Mouse (Mus musculus): ENCODE data around the gene Casp6. TPM values are rescaled to one million over a fixed set of nuclear protein-coding genes. Genes with fewer than 3 reads are reported as not detected.

Casp6 gene
- polyA plus RNA-seq, 1 experiment from 2014 or later: 25.0 TPM

DNA sequence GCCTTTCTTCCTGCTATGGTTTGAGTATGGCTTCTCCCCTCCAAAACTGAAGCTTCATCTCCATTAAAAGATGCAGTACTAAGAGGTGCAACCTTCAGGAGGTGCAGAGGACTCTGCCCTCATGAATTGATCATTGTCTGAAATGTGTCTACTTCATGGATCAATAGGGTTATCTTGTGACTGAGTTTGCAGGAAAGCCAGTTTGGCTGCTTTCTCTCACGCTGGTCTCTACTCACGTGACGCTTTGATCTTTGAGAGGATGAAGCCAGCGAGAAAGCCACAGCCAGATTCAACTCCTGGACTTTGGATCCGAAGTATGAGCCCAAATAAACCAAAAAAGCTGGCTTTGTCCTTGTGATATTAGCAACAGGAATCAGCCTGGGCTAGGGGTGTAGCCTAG lies 14.8 kb upstream of the Casp6 start:
- ATAC-seq (ENCODE audit: low FRiP score) (no peak), DNase-seq (ENCODE audit: low spot score) (no peak)
- no peak overlapping the region for H3K27ac ChIP-seq
- H3K4me2 ChIP-seq (replicated peaks): no peak overlapping the region
- 91% methylated on average over 5 of the region's 5 CpGs for WGBS
- H3K4me1 ChIP-seq (replicated peaks; ENCODE audit: control insufficient read depth, insufficient read depth, low read length): no peaks in the 10 kb centered on the region
- H3K9ac ChIP-seq: no peak overlapping the region
- peaks cover 14% of the 10 kb centered on the region; the same call in 1 of the 2 replicates for H3K36me3 ChIP-seq (replicated peaks; ENCODE audit: control insufficient read depth, insufficient read depth)
- H3K4me3 ChIP-seq (replicated peaks; ENCODE audit: low read length): no peak overlapping the region
- H3K27me3 ChIP-seq (ENCODE audit: control insufficient read depth, insufficient read depth, low read length): no peaks in the 10 kb centered on the region
- no peaks in the 10 kb centered on the region for H3K9me3 ChIP-seq (ENCODE audit: control insufficient read depth, low read length)

DNA sequence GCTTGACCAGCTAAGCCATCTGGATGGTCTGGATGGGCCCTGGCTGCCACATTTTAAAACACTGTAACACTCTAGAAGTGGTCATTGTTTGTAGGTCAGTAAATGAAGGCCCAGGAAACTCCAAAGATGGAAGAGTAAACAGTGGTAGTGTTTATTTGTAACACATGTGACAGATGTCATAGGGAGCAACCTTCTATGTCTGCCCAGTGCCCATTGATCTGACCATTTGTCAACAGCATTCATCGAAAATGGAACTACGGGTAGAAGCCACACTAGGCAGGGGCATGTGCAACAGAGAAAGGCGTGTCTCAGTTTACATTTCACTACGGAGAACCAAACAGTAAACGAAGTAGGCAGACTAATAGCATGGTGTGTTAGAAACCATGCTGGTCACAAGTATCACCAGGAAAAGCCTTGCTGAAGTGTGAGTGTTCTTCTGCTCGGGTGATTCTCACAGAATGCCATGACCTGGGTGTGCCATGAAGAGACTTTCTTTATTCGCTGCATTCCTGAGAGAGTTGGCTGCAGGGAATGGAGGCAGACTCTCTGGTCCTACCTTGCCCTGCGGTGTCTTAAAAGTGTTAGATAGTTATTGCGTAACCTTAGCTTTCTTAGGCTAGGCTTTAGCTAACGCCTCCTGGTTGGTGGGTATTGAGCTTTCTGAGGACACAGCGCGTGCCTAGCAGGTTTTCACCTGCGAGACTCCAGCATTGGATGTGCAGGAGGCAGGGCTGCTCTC lies 13.3 kb upstream of the Casp6 start:
- DNase-seq (ENCODE audit: low spot score) (no peak), ATAC-seq (ENCODE audit: low FRiP score) (no peak)
- no peak overlapping the region for H3K9ac ChIP-seq
- no peaks in the 10 kb centered on the region for H3K9me3 ChIP-seq (ENCODE audit: control insufficient read depth, low read length)
- no peaks in the 10 kb centered on the region for H3K27me3 ChIP-seq (ENCODE audit: control insufficient read depth, insufficient read depth, low read length)
- peaks cover 26% of the 10 kb centered on the region for H3K36me3 ChIP-seq (replicated peaks; ENCODE audit: control insufficient read depth, insufficient read depth)
- no peak overlapping the region for H3K4me2 ChIP-seq (replicated peaks)
- no peak overlapping the region for H3K4me3 ChIP-seq (replicated peaks; ENCODE audit: low read length)
- no peaks in the 10 kb centered on the region for H3K4me1 ChIP-seq (replicated peaks; ENCODE audit: control insufficient read depth, insufficient read depth, low read length)
- H3K27ac ChIP-seq: no peak overlapping the region
- WGBS: 92% methylated on average over 13 of the region's 13 CpGs

DNA sequence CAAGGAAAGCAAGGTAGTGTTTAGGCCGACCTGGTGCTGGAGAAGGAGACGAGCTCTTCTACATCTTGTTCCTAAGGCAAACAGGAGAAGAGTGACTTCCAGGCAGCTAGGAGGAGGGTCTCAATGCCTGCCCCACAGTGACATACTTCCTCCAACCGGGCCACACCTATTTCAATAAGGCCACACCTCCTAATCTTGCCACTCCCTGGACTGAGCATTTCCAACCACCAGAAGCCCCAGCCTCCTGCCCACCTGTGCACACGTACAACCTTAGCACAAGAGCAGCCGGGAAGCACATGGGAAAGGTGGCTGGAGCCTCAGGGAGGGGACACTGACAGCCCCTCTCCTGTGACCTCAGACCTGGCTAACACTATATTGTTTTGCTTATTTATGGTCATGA lies 9.2 kb upstream of the Casp6 start:
- no peak overlapping the region for H3K4me2 ChIP-seq (replicated peaks)
- H3K4me3 ChIP-seq (replicated peaks; ENCODE audit: low read length): no peak overlapping the region
- WGBS: 93% methylated on average over 5 of the region's 5 CpGs
- H3K9ac ChIP-seq: no peak overlapping the region
- DNase-seq (ENCODE audit: low spot score): no peak
- peaks cover 40% of the 10 kb centered on the region for H3K36me3 ChIP-seq (replicated peaks; ENCODE audit: control insufficient read depth, insufficient read depth)
- no peaks in the 10 kb centered on the region for H3K27me3 ChIP-seq (ENCODE audit: control insufficient read depth, insufficient read depth, low read length)
- H3K27ac ChIP-seq: no peak overlapping the region
- no peaks in the 10 kb centered on the region for H3K9me3 ChIP-seq (ENCODE audit: control insufficient read depth, low read length)
- no peaks in the 10 kb centered on the region for H3K4me1 ChIP-seq (replicated peaks; ENCODE audit: control insufficient read depth, insufficient read depth, low read length)
- ATAC-seq (ENCODE audit: low FRiP score): no peak

DNA sequence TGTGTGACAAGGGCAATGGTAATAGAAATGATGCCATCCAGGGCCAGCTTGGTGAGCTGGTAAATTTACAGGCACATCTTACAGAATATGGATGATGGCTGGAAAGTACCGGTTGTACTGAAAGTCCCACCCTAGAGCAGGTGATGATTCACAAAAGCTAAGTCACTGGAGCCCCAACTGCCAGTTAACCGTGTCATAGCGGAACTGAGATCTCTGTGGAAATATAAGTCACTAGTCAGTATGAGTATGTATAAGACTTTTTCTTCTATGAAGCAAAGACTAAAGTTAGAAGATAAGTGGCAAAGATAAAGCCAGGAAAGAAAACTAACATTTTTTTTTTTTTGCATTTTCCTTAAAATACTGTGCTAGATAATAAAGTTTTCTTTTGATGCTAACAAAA lies 8.1 kb upstream of the Casp6 start:
- Histone ChIP-seq H3K4me2 (replicated peaks) (no peak overlapping the region), H3K9me3 (ENCODE audit: control insufficient read depth, low read length) (no peaks in the 10 kb centered on the region), H3K27ac (no peak overlapping the region), H3K9ac (no peak overlapping the region), H3K36me3 (replicated peaks; ENCODE audit: control insufficient read depth, insufficient read depth) (peaks cover 40% of the 10 kb centered on the region), H3K27me3 (ENCODE audit: control insufficient read depth, insufficient read depth, low read length) (no peaks in the 10 kb centered on the region), H3K4me1 (replicated peaks; ENCODE audit: control insufficient read depth, insufficient read depth, low read length) (no peaks in the 10 kb centered on the region), H3K4me3 (replicated peaks; ENCODE audit: low read length) (no peak overlapping the region)
- ATAC-seq (ENCODE audit: low FRiP score) (no peak), DNase-seq (ENCODE audit: low spot score) (no peak)
- over 99% methylated on average over 3 of the region's 3 CpGs for WGBS

DNA sequence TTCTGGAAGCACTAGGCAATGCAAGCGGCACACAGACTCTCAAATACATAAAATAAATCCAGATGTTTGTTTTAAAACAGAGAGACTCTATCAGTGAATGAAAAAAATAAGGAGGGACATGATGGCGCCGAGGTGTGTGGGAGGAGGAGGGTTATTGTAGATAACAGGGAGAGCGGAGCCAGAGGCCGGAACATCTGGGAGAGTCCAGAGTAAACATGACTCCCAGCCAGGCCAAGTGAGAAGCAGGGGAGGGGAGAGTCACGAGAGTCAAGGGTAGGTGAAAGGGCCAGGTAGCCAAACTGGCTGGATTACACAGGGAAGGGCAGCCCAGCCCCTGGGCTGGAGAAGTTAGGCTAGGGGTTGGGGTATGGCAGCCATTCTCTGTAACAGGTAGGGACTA lies 4.6 kb upstream of the Casp6 start:
- Histone ChIP-seq H3K27me3 (ENCODE audit: control insufficient read depth, insufficient read depth, low read length) (no peaks in the 10 kb centered on the region), H3K4me1 (replicated peaks; ENCODE audit: control insufficient read depth, insufficient read depth, low read length) (peaks cover 2% of the 10 kb centered on the region; the same call in 1 of the 2 replicates), H3K9me3 (ENCODE audit: control insufficient read depth, low read length) (no peaks in the 10 kb centered on the region), H3K4me3 (replicated peaks; ENCODE audit: low read length) (no peak overlapping the region), H3K27ac (no peak overlapping the region), H3K9ac (no peak overlapping the region), H3K36me3 (replicated peaks; ENCODE audit: control insufficient read depth, insufficient read depth) (peaks cover 26% of the 10 kb centered on the region), H3K4me2 (replicated peaks) (no peak overlapping the region)
- DNase-seq (ENCODE audit: low spot score) (no peak), ATAC-seq (ENCODE audit: low FRiP score) (no peak)
- 94% methylated on average over 6 of the region's 6 CpGs for WGBS

DNA sequence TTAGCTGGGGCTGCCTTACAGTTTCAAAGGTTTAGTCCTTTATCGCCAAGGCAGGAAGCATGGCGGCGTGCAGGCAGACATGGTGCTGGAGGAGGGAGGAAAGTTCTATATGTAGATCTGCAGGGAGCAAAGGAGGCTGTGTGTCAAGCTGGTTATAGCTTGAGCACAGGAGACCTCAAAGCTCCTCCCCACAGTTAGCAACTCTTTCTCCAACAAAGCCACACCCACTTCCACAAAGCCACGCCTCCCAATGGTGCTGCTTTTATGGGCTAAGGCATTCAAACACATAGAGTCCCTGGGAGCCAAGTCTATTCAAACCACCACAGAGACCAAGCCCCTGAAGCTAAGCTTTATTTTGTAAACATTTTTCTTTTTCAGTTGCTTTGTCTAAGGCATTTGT lies 2.3 kb upstream of the Casp6 start:
- DNase-seq (ENCODE audit: low spot score) (no peak), ATAC-seq (ENCODE audit: low FRiP score) (no peak)
- H3K4me3 ChIP-seq (replicated peaks; ENCODE audit: low read length): no peak overlapping the region
- no peak overlapping the region for H3K27ac ChIP-seq
- WGBS: 63% methylated on average over 4 of the region's 4 CpGs
- no peak overlapping the region for H3K9ac ChIP-seq
- H3K9me3 ChIP-seq (ENCODE audit: control insufficient read depth, low read length): no peaks in the 10 kb centered on the region
- H3K4me2 ChIP-seq (replicated peaks): no peak overlapping the region
- peaks cover 13% of the 10 kb centered on the region; the same call in 1 of the 2 replicates for H3K4me1 ChIP-seq (replicated peaks; ENCODE audit: control insufficient read depth, insufficient read depth, low read length)
- no peaks in the 10 kb centered on the region for H3K27me3 ChIP-seq (ENCODE audit: control insufficient read depth, insufficient read depth, low read length)
- peaks cover 8% of the 10 kb centered on the region; the same call in 1 of the 2 replicates for H3K36me3 ChIP-seq (replicated peaks; ENCODE audit: control insufficient read depth, insufficient read depth)

DNA sequence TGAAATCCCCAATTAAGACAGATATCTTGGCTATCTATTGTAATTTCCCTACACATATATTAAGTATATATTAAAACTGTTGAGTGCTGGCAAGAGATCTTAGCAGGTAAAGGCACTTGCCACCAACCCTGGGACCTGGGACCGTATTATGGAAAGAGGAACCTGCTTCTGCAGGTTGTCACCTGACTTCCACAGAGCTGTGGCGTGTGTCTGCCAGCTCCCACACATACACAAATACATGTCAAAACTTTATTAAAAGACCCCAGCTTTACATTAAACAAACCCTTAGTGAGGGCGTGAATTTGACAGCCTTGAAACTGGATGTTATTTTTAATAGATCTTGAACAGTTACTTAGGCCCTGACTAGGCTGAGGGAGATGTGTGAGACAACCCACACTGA lies 2.1 kb downstream of the Casp6 start:
- Histone ChIP-seq H3K4me2 (replicated peaks) (no peak overlapping the region), H3K36me3 (replicated peaks; ENCODE audit: control insufficient read depth, insufficient read depth) (no peaks in the 10 kb centered on the region), H3K4me3 (replicated peaks; ENCODE audit: low read length) (no peak overlapping the region), H3K9me3 (ENCODE audit: control insufficient read depth, low read length) (no peaks in the 10 kb centered on the region), H3K9ac (no peak overlapping the region), H3K4me1 (replicated peaks; ENCODE audit: control insufficient read depth, insufficient read depth, low read length) (peaks cover 13% of the 10 kb centered on the region; the same call in 1 of the 2 replicates), H3K27ac (no peak overlapping the region), H3K27me3 (ENCODE audit: control insufficient read depth, insufficient read depth, low read length) (no peaks in the 10 kb centered on the region)
- DNase-seq (ENCODE audit: low spot score) (no peak), ATAC-seq (ENCODE audit: low FRiP score) (no peak)
- WGBS: 95% methylated on average over 3 of the region's 3 CpGs

DNA sequence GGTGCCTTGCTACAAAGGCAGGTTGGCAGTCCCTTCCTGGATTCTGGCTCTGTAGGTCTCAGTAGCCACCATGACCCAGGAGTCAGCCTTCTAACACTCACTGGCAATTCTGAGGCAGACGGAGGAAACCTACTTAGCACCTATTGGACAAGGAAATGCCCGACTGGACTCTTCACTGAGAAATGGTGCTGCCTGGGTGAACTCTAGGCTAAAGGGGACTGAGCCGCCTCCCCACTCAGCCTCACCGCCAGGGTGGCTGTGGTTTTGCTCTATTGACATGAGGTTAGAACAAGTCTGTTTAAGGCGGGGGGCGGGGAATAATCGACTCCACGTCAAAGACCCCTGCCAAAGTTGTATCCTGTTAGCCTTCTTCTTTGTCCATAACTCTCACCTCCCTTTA lies 2.6 kb downstream of the Casp6 start:
- Histone ChIP-seq H3K9ac (no peak overlapping the region), H3K9me3 (ENCODE audit: control insufficient read depth, low read length) (no peaks in the 10 kb centered on the region), H3K4me2 (replicated peaks) (no peak overlapping the region), H3K27ac (no peak overlapping the region), H3K4me1 (replicated peaks; ENCODE audit: control insufficient read depth, insufficient read depth, low read length) (peaks cover 13% of the 10 kb centered on the region; the same call in 1 of the 2 replicates), H3K4me3 (replicated peaks; ENCODE audit: low read length) (no peak overlapping the region), H3K27me3 (ENCODE audit: control insufficient read depth, insufficient read depth, low read length) (no peaks in the 10 kb centered on the region), H3K36me3 (replicated peaks; ENCODE audit: control insufficient read depth, insufficient read depth) (no peaks in the 10 kb centered on the region)
- WGBS: 92% methylated on average over 8 of the region's 8 CpGs
- ATAC-seq (ENCODE audit: low FRiP score): no peak
- DNase-seq (ENCODE audit: low spot score): no peak

DNA sequence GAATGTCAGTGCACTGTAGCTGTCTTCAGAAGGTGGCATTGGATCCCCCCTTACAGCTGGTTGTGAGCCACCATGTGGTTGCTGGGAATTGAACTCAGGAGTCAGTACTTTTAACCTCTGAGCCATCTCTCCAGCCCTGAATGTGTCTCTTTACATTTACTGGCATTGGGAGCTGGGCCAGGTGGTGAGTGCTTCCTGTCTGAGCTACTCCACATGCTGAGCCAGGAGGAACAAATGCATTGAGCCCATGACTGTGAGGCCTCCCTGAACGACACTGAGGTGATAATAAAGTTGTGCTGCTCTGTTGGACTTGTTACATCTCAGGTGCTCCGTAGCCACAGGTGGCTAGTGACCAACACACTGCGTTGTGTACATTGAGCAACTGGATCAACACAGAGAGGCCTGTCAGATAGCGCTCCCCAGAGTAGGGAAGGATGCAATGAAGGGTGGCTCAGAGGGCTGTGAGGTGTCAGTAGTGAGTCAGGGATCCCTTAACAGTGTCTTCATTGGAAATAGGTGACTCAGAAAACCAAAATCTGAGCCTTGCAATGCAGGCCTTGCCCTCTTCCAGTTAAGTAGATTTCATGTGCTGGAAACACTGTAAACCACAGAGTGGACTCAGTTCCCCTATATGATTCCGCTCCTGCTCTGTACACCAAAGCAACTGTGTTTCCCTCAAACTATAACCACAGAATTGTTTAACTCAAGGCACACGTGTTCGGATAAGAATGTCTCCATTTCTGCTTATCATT lies 3.3 kb downstream of the Casp6 start:
- Histone ChIP-seq H3K36me3 (replicated peaks; ENCODE audit: control insufficient read depth, insufficient read depth) (no peaks in the 10 kb centered on the region), H3K9ac (no peak overlapping the region), H3K4me2 (replicated peaks) (no peak overlapping the region), H3K27me3 (ENCODE audit: control insufficient read depth, insufficient read depth, low read length) (no peaks in the 10 kb centered on the region), H3K9me3 (ENCODE audit: control insufficient read depth, low read length) (no peaks in the 10 kb centered on the region), H3K4me3 (replicated peaks; ENCODE audit: low read length) (no peak overlapping the region), H3K4me1 (replicated peaks; ENCODE audit: control insufficient read depth, insufficient read depth, low read length) (peaks cover 13% of the 10 kb centered on the region; the same call in 1 of the 2 replicates), H3K27ac (no peak overlapping the region)
- ATAC-seq (ENCODE audit: low FRiP score) (no peak), DNase-seq (ENCODE audit: low spot score) (no peak)
- 87% methylated on average over 7 of the region's 7 CpGs for WGBS

All from hindbrain, embryonic 14.5 days (tissue).